Mouse (Mus musculus) C2C12 (cell line): ENCODE results near the gene Stat3. TPM values are rescaled to one million over a fixed set of nuclear protein-coding genes. Genes with fewer than 3 reads are reported as not detected.

Source experiments
- H3K27me3 ChIP-seq: one replicate; pipeline ENCODE4 v1.6.1; 2011; ENCODE audit not compliant: control insufficient read depth, insufficient read depth, insufficient read length
- H3K36me3 ChIP-seq: one replicate; pipeline ENCODE4 v1.6.1; 2011; ENCODE audit not compliant: control insufficient read depth, insufficient read depth
- H3K4me3 ChIP-seq: one replicate; pipeline ENCODE4 v1.5.1; 2011; ENCODE audit warnings: mild to moderate bottlenecking, control low read depth; ENCODE audit not compliant: poor library complexity, insufficient read depth, severe bottlenecking
- H3K79me2 ChIP-seq: one replicate; pipeline ENCODE4 v1.6.1; 2011; ENCODE audit not compliant: control insufficient read depth, insufficient read depth
- H3K79me3 ChIP-seq: one replicate; pipeline ENCODE4 v1.6.1; 2011; ENCODE audit warnings: low read depth, control low read depth
- H3ac ChIP-seq: one replicate; pipeline ENCODE3; 2011; ENCODE audit warnings: low read depth; ENCODE audit not compliant: control insufficient read depth, insufficient read length
- CEBPB ChIP-seq: IDR thresholded peaks from one replicate; pipeline ENCODE4 v1.6.1; 2011; ENCODE audit warnings: low read depth, mild to moderate bottlenecking, control low read depth, moderate library complexity
- CTCF ChIP-seq: IDR thresholded peaks from one replicate; pipeline ENCODE4 v1.5.1; 2011; ENCODE audit not compliant: control insufficient read depth, insufficient read depth, insufficient read length
- FOSL1 ChIP-seq: IDR thresholded peaks from one replicate; pipeline ENCODE4 v1.8.0; 2011; ENCODE audit warnings: mild to moderate bottlenecking, low read length; ENCODE audit not compliant: poor library complexity, insufficient read depth, severe bottlenecking
- MAX ChIP-seq: IDR thresholded peaks from one replicate; pipeline ENCODE4 v1.6.1; 2011; ENCODE audit warnings: mild to moderate bottlenecking, control low read depth
- MYOD1 ChIP-seq: IDR thresholded peaks from one replicate; pipeline ENCODE4 v1.6.1; 2011; ENCODE audit warnings: low read depth; ENCODE audit not compliant: control insufficient read depth, insufficient read length
- MYOG ChIP-seq: IDR thresholded peaks from one replicate; pipeline ENCODE4 v1.6.1; 2011; ENCODE audit not compliant: control insufficient read depth, insufficient read length; ENCODE audit errors: extremely low read depth
- USF1 ChIP-seq: IDR thresholded peaks from one replicate; pipeline ENCODE4 v1.6.1; 2011; ENCODE audit warnings: low read depth, mild to moderate bottlenecking, control low read depth, moderate library complexity
- polyA plus RNA-seq: library from polyadenylated mRNA; unstranded; fragments of >200 nt; fragmentation: generic; extraction: Trizol; gene quantifications from one replicate; pipeline ENCODE4 v1.2.1, GENCODE M21; 2012; ENCODE audit warnings: missing spikeins

The Stat3 gene
- polyA plus RNA-seq, 1 experiment: 36.1 TPM

- TF ChIP-seq MAX (no peak), MYOD1 (no peak), USF1 (no peak), CEBPB (no peak), FOSL1 (no peak), CTCF (no peak), MYOG (no peak)
- no peak overlapping the region for H3K4me3 ChIP-seq
- no peak overlapping the region for H3ac ChIP-seq
- peaks cover 38% of the 10 kb centered on the region for H3K79me3 ChIP-seq
- peaks cover 57% of the 10 kb centered on the region for H3K79me2 ChIP-seq
- peaks cover 23% of the 10 kb centered on the region for H3K36me3 ChIP-seq
- H3K27me3 ChIP-seq: no peaks in the 10 kb centered on the region
Measured at GRCm38 (mm10) chr11:100971455-100971854, 32.1 kb upstream of the Stat3 start.

GRCm38 (mm10) chr11:100970557-100970937, 31.2 kb upstream of the Stat3 start, which contains the start of gene Cavin1:
Gene Cavin1 (minus strand): TSS chr11:100970887.
- Histone ChIP-seq H3K79me2 (peaks cover 66% of the 10 kb centered on the region), H3ac (peak within 1 kb of the TSS; percentile 96), H3K36me3 (peaks cover 31% of the 10 kb centered on the region), H3K4me3 (peak within 1 kb of the TSS; percentile 96), H3K79me3 (peaks cover 47% of the 10 kb centered on the region), H3K27me3 (no peaks in the 10 kb centered on the region)
- TF ChIP-seq MYOG: no peak
- no peak for TF ChIP-seq MAX
- no peak for TF ChIP-seq CTCF
- TF ChIP-seq USF1: no peak
- TF ChIP-seq FOSL1: no peak

GRCm38 (mm10) chr11:100969744-100970556, 30.6 kb upstream of the Stat3 start:
- Histone ChIP-seq H3K36me3 (peaks cover 37% of the 10 kb centered on the region), H3ac (peak overlapping the region; percentile 96), H3K79me3 (peaks cover 53% of the 10 kb centered on the region), H3K79me2 (peaks cover 72% of the 10 kb centered on the region), H3K27me3 (no peaks in the 10 kb centered on the region), H3K4me3 (peak overlapping the region; percentile 96)
- TF ChIP-seq FOSL1 (no peak), USF1 (no peak), CEBPB (no peak), CTCF (no peak), MYOD1 (no peak), MYOG (no peak), MAX (no peak)

- peak overlapping the region; percentile 96 for H3ac ChIP-seq
- peaks cover 60% of the 10 kb centered on the region for H3K79me3 ChIP-seq
- TF ChIP-seq CTCF (no peak), USF1 (no peak), MYOD1 (no peak), FOSL1 (no peak), MYOG (no peak), CEBPB (no peak), MAX (no peak)
- H3K36me3 ChIP-seq: peaks cover 44% of the 10 kb centered on the region
- H3K79me2 ChIP-seq: peaks cover 79% of the 10 kb centered on the region
- H3K4me3 ChIP-seq: peak overlapping the region; percentile 96
- no peaks in the 10 kb centered on the region for H3K27me3 ChIP-seq
Measured at GRCm38 (mm10) chr11:100969189-100969743, 29.9 kb upstream of the Stat3 start.

GRCm38 (mm10) chr11:100968501-100968900, 29.2 kb upstream of the Stat3 start:
- H3K36me3 ChIP-seq: peaks cover 49% of the 10 kb centered on the region
- no peak for TF ChIP-seq CEBPB
- no peak for TF ChIP-seq USF1
- no peak for TF ChIP-seq FOSL1
- H3K4me3 ChIP-seq: peak overlapping the region; percentile 96
- H3K79me2 ChIP-seq: peaks cover 86% of the 10 kb centered on the region
- peak overlapping the region; percentile 96 for H3ac ChIP-seq
- no peaks in the 10 kb centered on the region for H3K27me3 ChIP-seq
- H3K79me3 ChIP-seq: peaks cover 67% of the 10 kb centered on the region
